Mouse (Mus musculus) stomach, embryonic 16.5 days (tissue): ENCODE data around the gene Bglap3. TPM values are rescaled to one million over a fixed set of nuclear protein-coding genes. Genes with fewer than 3 reads are reported as not detected.

Experiments
- ATAC-seq: fragments of 200-750 bp; cut with Nextera tagmentation; 2 replicates; pipeline ENCODE4 v1.8.0; 2017; ENCODE audit warnings: moderate number of reproducible peaks, moderate TSS enrichment; ENCODE audit not compliant: insufficient read depth, low FRiP score
- H3K27ac ChIP-seq: fragments of 300-500 bp; sonication (generic); 2 replicates; pipeline ENCODE4 v1.5.1; 2014; ENCODE audit warnings: low read length
- H3K27me3 ChIP-seq: fragments of 300-500 bp; sonication (generic); 2 replicates; pipeline ENCODE4 v1.6.1; 2014; ENCODE audit warnings: low read length, control low read depth, mixed read lengths; ENCODE audit not compliant: control insufficient read depth, insufficient read depth
- H3K36me3 ChIP-seq: fragments of 300-500 bp; sonication (generic); 2 replicates; pipeline ENCODE4 v1.6.1; 2014; ENCODE audit warnings: low read length; ENCODE audit not compliant: control insufficient read depth, insufficient read depth
- H3K4me1 ChIP-seq: fragments of 300-500 bp; sonication (generic); 2 replicates; pipeline ENCODE4 v1.6.1; 2014; ENCODE audit warnings: low read length, control low read depth, mixed read lengths; ENCODE audit not compliant: control insufficient read depth, insufficient read depth
- H3K4me2 ChIP-seq: fragments of 300-500 bp; sonication (generic); 2 replicates; pipeline ENCODE4 v1.6.1; 2014; ENCODE audit warnings: low read depth, low read length, mixed read lengths
- H3K4me3 ChIP-seq: fragments of 300-500 bp; sonication (generic); replicated peaks from 2 replicates; pipeline ENCODE4 v1.5.1; 2014; ENCODE audit warnings: mild to moderate bottlenecking, low read length
- H3K9ac ChIP-seq: fragments of 300-500 bp; sonication (generic); 2 replicates; pipeline ENCODE4 v1.6.1; 2014; ENCODE audit warnings: low read length
- H3K9me3 ChIP-seq: fragments of 300-500 bp; sonication (generic); replicated peaks from 2 replicates; pipeline ENCODE4 v1.6.1; 2016; ENCODE audit warnings: low read length, control low read depth; ENCODE audit not compliant: control insufficient read depth
- WGBS: fragments of 180-500 bp; shearing (Covaris S2); extraction: QIAGEN DNeasy Blood & Tissue Kit; methylation state at CpG from one replicate; pipeline ENCODE4 v1.1.7; 2014; 5-methylcytosine and 5-hydroxymethylcytosine counted together
- polyA plus RNA-seq: library from polyadenylated mRNA; unstranded; fragments of >200 nt; fragmentation: Nextera tagmentation; extraction: Ambion mirVana; gene quantifications from 2 replicates; pipeline ENCODE4 v1.2.1, GENCODE M21; 2015

Gene Bglap3
- polyA plus RNA-seq, 1 experiment from 2014 or later: 9.8 TPM

DNA sequence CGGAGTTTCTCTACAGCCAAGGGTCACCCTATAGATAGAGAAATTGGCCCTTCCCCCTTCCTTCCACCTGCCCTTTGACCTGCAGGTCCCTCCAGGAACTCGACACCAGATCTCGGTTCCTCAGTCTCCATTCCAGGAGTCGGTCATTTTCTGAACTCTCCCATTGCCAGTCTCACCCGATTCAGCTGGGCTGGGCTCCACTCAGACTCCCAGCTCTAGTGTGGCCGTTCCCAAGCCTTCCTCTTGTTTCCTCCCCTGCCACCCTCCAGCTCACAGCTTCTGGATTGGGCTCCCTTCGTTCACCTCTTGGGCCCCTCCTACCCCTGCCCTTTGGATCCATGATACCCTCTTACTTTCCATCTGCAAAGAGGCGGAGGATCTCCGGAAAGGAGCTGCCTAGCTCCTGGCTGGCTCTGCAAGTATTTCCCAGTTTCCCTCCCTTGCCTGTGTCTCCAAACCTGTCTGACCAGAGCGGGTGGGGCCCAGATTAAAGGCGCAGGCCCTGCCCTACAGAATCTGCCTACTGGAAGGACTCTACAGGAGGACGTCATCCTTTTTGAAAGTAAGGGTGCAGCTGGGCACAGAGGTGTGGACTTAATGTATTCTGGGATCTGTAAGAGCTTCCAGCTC lies 38.4 kb downstream of the Bglap3 start:
- no peaks in the 10 kb centered on the region for H3K27me3 ChIP-seq
- H3K27ac ChIP-seq: peak overlapping the region; percentile 97
- no peaks in the 10 kb centered on the region for H3K36me3 ChIP-seq
- peaks cover 33% of the 10 kb centered on the region for H3K4me1 ChIP-seq
- peak; percentile 67 for ATAC-seq
- peak overlapping the region; percentile 84 for H3K4me2 ChIP-seq
- H3K9me3 ChIP-seq: no peaks in the 10 kb centered on the region
- H3K9ac ChIP-seq: peak overlapping the region; percentile 57
- WGBS: 34% methylated on average over 12 of the region's 12 CpGs
- H3K4me3 ChIP-seq: peak overlapping the region; percentile 83

GRCm38 (mm10) chr3:88331282-88331681 lies 41.3 kb downstream of the Bglap3 start:
- Histone ChIP-seq H3K9ac (no peak overlapping the region), H3K27me3 (no peaks in the 10 kb centered on the region), H3K4me3 (no peak overlapping the region), H3K36me3 (peaks cover 7% of the 10 kb centered on the region; the same call in 1 of the 2 replicates), H3K27ac (no peak overlapping the region), H3K9me3 (no peaks in the 10 kb centered on the region), H3K4me2 (no peak overlapping the region), H3K4me1 (peaks cover 16% of the 10 kb centered on the region)
- no peak for ATAC-seq
- 31% methylated on average over 2 of the region's 2 CpGs for WGBS

DNA sequence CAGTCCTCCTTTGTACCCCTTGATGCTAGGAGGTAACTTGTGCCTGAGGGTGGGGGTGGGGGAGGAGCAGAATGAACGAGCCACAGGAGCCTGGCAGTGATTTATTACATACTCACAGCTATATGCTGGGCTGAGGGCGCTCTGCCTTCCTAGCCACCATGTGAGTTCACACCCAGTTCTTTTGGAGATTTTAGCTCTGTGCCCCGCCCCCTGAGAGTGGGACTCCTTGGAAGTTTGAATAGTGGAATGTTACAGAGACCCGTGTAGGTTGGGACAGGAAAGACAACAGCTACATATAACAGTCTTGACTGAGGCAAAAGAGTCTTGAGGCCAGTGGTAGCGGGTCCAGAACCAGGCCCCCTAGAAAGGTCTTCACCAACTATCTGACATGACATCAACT lies 43.6 kb downstream of the Bglap3 start:
- peaks cover 13% of the 10 kb centered on the region for H3K4me1 ChIP-seq
- 57% methylated on average over 5 of the region's 5 CpGs for WGBS
- no peak for ATAC-seq
- no peak overlapping the region for H3K27ac ChIP-seq
- no peaks in the 10 kb centered on the region for H3K9me3 ChIP-seq
- no peak overlapping the region for H3K4me2 ChIP-seq
- no peak overlapping the region for H3K4me3 ChIP-seq
- peaks cover 7% of the 10 kb centered on the region; the same call in 1 of the 2 replicates for H3K36me3 ChIP-seq
- no peak overlapping the region for H3K9ac ChIP-seq
- H3K27me3 ChIP-seq: no peaks in the 10 kb centered on the region

DNA sequence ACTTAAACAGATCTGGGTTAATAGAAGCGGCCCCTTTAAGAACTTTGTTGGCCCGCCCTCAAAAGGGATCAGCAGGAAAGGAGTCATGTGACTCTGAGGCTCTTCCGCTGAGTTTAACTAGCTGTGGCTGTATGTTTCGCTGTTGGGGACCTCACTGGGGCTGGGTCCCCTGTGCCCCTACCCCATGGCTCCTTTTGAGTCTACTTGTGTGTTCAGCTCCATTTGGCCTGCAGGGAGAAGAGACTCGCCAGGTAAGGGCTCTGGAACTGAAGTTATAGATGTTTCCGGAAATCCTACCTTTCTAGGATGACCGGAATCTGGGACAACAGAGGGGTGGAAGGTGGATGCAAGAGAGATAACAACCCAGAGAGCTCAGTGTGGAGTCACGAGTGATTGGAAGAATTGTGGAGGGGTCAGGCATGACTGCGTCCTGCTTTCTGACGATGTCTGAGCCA lies 47.6 kb downstream of the Bglap3 start, which contains the start of gene Glmp:
TSS of gene Glmp (plus strand) at position 73 of the 455 bp plus-strand sequence.
- Histone ChIP-seq H3K27ac (0 out of 2 replicates have a peak within 1 kb of the TSS, but pooled peaks have one; percentile 2), H3K27me3 (no peaks in the 10 kb centered on the region), H3K4me1 (peaks cover 9% of the 10 kb centered on the region), H3K4me3 (peak within 1 kb of the TSS; percentile 72), H3K36me3 (peaks cover 10% of the 10 kb centered on the region), H3K4me2 (peak within 1 kb of the TSS; percentile 77), H3K9ac (peak within 1 kb of the TSS; percentile 83), H3K9me3 (no peaks in the 10 kb centered on the region)
- peak; percentile 84 for ATAC-seq
- WGBS: 0% methylated on average over 10 of the region's 10 CpGs

Other genes starting within 250 kb of the Bglap3 start
- 15.4 and 18.2 TPM in 2 replicates for gene Mef2d, start 230.4 kb downstream of the Bglap3 start, polyA plus RNA-seq
- 11.7 and 15.0 TPM in 2 replicates for gene Rhbg, start 118.0 kb downstream of the Bglap3 start, polyA plus RNA-seq
- gene Gm38392, start 85.5 kb downstream of the Bglap3 start, polyA plus RNA-seq: 0.53 and 2.2 TPM in 2 replicates
- 10.0 and 12.0 TPM in 2 replicates for gene Tsacc, start 75.7 kb downstream of the Bglap3 start, polyA plus RNA-seq
- 424 and 435 TPM in 2 replicates for gene Cct3, start 75.6 kb downstream of the Bglap3 start, polyA plus RNA-seq
- gene Glmp, start 47.7 kb downstream of the Bglap3 start, polyA plus RNA-seq: 191 and 207 TPM in 2 replicates
- 41.3 and 58.9 TPM in 2 replicates for gene Tmem79, start 36.6 kb downstream of the Bglap3 start, polyA plus RNA-seq
- gene Smg5, start 36.5 kb downstream of the Bglap3 start, polyA plus RNA-seq: 40.0 and 42.9 TPM in 2 replicates
- 19.9 and 24.9 TPM in 2 replicates for gene Paqr6, start 8.2 kb downstream of the Bglap3 start, polyA plus RNA-seq
- 4.4 and 12.2 TPM in 2 replicates for gene Bglap2, start 6.0 kb upstream of the Bglap3 start, polyA plus RNA-seq
- gene Bglap, start 11.7 kb upstream of the Bglap3 start, polyA plus RNA-seq: not detected in 2 replicates
- gene Pmf1, start 37.6 kb upstream of the Bglap3 start, polyA plus RNA-seq: 98.9 and 104 TPM in 2 replicates
- gene Slc25a44, start 52.4 kb upstream of the Bglap3 start, polyA plus RNA-seq: 18.0 and 20.0 TPM in 2 replicates
- gene Sema4a, start 88.4 kb upstream of the Bglap3 start, polyA plus RNA-seq: 33.1 and 38.4 TPM in 2 replicates
- gene Lmna, start 137.2 kb upstream of the Bglap3 start, polyA plus RNA-seq: 266 and 298 TPM in 2 replicates
- gene Mex3a, start 159.7 kb upstream of the Bglap3 start, polyA plus RNA-seq: 9.9 and 11.4 TPM in 2 replicates
- gene Rab25, start 175.6 kb upstream of the Bglap3 start, polyA plus RNA-seq: 144 and 197 TPM in 2 replicates
- 188 and 190 TPM in 2 replicates for gene Lamtor2, start 180.3 kb upstream of the Bglap3 start, polyA plus RNA-seq
- gene Ubqln4, start 181.0 kb upstream of the Bglap3 start, polyA plus RNA-seq: 33.3 and 34.0 TPM in 2 replicates
- gene Ssr2, start 203.1 kb upstream of the Bglap3 start, polyA plus RNA-seq: 307 and 360 TPM in 2 replicates
- gene Arhgef2, start 233.2 kb upstream of the Bglap3 start, polyA plus RNA-seq: 75.4 and 81.3 TPM in 2 replicates